Mouse (Mus musculus) activated CD4-positive, CD25-positive, alpha-beta regulatory T cell, adult 4 months (primary cell): ENCODE measurements at regions not wholly inside any gene's neighbourhood (a gene's known extent, or its start where the extent isn't known, plus 50 kb on each side); places are given as distances from the start of the nearest gene placed in this dataset.

Experiments
- ATAC-seq: one replicate; pipeline ENCODE4 v1.8.0; 2017

DNA sequence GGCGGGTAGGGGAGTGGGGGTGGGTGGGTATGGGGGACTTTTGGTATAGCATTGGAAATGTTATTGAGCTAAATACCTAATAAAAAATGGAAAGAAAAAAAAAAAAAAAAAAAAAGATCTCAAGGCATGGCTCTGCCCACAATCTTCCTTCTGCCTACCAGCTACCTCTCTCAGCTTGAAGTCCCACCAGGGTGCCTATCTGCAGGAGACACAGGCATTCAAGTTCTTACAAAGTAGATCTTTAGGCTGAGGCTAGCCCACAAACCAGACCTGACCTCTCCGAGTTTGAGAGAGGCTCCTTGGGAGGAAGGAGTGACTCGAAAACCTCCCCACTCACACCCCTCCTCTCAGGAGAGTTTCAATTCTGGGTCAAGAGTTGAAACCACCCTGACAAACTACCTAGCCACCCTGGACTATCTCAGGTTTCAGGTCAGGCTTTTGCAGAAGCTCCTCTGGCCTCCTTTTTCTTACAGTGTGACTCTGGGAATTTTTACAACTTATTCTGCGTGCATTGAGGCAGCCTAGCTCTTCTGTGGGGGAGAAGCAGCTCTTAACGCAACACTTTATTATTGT, 187.6 kb upstream of the Cxcr4 start:
- ATAC-seq, result no peak

DNA sequence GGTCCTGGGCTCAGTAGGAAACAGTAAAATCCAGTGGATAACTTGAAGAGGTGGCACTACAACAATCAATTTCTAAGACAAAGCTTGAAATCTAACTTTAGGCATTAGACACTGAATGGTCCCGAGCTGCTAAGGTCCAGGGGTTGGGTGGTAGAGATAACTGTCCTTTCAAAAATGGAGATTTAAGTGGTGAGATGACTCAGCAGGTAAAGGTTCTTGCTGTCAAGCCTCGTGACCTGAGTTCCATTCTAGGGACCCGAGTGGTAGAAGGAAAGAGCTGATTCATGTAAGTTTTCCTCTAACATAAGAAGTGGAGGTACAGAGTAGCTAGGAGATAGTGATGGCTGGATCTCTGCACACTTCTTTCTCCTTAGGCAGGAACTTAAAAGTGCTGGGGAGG, 180.3 kb upstream of the Cxcr4 start:
- no peak for ATAC-seq

DNA sequence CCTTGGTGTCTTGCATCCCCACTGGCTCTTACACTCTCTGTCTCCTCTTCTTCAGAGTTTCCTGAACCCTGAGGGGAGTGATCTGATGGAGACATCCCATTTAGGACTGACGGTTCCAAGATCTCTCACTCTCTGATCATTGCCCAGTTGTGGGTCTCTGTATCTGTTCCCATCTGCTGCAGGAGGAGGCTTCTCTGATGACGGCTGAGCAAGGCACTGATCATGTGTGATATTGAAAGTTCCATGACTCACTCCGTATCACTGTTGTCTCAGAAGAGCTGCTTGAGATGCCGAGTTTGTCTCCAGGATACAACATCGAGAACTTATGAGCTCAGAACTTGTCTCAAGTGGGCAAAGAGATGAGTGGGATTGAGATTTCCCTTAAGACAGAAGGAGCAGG, 178.7 kb upstream of the Cxcr4 start:
- no peak for ATAC-seq

DNA sequence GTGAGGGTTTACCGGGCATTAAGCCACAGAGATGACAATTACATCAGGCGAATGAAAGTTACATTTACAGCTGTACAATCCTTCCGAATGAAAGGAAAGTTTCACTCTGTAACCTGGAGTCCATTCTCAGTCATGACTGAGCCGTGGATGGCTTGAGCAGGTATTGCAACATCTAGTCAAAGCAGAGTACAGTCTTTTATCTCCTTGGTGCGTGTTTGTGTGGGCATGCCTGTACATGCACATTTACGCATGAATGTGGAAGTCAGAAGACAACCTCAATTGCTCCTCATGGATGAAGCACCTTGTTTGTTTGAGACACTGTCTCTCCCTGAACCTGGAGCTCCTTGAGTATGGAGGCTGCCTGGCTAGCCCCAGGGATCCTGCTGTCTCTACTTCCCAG, 175.9 kb upstream of the Cxcr4 start:
- no peak for ATAC-seq

DNA sequence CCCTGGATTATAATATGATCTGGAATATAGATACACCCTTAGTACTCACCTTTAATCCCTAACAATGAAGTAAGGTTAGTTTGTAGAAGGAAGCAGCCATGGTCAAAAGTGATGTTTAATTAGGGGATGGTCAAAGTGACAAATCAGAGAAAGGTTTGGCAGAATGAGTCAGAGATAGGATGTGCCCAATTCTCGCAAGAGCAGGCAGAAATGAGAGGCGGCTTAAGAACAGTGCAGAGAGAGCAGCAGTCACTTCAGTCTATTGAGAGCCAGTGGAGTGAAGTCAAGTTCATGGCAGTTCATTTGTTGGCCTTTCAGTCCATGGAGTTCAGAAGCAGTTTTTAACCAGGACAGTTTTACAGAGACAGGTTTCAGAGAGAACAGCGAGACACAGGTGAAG, 175.3 kb upstream of the Cxcr4 start:
- no peak for ATAC-seq

DNA sequence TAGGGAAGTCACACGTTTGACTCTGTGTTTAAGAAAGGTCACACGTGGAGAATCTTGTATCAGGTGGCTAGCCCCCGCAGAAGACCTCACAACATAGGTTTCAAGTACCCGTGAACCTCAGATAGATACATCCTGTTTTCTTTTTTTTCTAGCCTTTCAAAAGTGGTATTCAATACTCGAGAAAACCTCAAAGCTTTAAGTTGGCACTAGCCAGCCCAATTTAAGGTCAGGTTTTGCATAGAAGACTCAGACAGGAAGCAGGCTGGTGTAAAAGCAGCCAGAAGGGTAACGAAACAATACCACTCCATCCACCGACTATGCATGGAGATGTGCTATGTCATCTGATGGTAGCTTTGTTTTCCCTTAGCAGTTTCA, 174.8 kb upstream of the Cxcr4 start:
- peak; percentile 92 for ATAC-seq

DNA sequence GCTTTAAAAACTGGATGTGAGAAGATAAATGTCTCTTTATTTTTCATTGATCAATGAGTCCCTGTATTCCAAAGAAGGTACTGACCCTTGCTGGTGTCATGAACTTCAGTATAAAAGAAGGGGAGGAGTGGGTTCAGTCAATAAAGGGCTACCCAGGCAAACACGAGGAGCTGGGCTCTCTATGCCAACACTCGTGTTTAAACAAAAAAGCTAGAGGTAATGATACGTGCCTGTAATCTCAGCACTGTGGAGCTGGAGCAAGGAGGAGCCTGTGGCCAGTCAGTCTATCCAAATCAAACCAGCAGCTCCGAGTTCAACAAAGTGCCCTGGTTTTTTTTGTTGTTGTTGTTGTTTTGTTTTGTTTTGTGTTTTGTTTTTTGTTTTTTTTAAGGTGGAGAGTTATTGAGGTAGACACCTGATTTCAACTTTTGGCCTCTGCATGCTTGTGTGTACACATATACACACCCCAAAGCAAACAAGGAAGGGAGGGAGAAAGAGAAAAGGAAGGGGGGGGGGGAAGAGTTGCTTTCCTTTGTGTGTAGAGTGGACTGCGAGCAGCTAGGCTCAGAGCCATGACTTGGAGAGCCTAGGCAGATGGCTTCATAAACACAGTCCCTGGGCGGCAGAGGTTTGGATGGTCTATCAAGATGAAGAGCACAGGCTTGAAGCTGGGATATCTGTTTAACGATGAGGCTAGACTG, 174.2 kb upstream of the Cxcr4 start:
- no peak for ATAC-seq

DNA sequence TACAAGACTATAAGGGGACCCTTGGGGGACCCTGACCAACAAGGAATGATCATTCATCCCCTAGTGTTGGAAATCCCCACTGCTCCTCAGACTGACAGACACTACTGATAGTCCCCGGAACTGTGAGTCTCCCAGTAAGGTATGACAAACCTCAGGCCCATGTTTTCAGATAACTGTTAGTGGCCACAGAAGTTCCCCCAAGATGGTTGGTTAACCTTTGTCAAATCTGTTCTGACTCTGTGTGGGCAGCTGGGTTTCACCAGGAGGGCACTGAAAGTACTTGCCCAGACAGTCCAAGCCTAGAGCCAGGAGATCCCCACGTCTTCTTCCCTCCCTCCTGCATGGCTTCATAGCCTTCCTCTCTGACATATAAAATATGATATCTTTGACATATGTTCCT, 173.5 kb upstream of the Cxcr4 start:
- ATAC-seq, result no peak

DNA sequence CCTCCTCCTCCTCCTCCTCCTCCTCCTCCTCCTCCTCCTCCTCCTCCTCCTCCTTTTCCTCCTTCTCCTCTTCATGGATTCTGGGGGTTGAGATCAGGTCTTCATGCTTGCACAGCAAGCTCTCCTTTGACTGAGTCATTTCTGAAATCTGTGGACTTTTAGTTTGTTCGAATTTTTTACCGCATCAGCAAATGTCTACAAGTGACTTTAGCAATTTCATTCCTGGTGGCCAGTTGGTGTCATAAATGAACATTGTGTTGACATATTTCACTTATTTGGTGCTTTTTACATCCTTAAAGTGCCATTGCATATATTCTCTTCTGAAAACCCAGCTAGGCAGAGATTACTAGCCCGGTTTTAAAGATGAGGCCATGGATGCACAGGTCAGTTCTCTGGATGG, 173.0 kb upstream of the Cxcr4 start:
- ATAC-seq, result no peak

DNA sequence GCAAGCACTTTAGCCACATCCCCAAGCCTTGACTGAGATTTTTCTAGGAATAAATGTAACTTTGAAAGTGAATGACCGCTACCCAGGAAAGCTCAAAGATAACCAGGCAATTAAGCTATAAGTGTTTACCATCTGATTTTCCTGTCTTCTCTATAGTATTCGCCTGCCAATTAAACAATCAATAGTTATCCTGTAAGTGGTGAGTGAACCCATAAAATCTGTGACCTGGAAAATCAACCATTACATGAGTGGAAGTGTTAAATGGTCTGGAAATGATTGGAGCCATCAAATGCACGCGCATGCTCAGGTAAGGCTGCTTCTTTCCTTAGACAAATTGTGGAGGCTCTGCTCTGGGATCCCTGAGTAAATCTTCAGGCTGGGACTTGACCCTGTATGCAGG, 170.8 kb upstream of the Cxcr4 start:
- no peak for ATAC-seq

DNA sequence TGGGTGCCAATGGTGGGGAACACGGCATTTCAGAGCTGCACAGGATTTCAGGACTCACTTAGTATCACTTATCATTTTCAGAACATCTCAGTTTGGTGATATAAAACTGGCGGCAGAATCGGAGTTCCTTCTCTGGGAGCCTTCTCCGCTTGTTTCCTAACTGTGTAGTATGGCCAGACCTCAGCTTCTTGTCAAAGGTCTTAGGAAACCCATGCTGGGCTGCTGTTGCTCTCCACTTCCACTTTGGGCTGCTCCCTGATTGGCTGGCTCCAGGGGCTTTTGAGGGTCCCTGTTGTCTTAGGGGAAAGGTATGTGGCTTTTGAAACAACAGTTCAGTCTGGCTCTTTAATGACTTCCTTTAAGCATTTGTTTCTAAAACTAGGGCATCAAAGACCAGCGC, 170.0 kb upstream of the Cxcr4 start:
- ATAC-seq, result no peak

DNA sequence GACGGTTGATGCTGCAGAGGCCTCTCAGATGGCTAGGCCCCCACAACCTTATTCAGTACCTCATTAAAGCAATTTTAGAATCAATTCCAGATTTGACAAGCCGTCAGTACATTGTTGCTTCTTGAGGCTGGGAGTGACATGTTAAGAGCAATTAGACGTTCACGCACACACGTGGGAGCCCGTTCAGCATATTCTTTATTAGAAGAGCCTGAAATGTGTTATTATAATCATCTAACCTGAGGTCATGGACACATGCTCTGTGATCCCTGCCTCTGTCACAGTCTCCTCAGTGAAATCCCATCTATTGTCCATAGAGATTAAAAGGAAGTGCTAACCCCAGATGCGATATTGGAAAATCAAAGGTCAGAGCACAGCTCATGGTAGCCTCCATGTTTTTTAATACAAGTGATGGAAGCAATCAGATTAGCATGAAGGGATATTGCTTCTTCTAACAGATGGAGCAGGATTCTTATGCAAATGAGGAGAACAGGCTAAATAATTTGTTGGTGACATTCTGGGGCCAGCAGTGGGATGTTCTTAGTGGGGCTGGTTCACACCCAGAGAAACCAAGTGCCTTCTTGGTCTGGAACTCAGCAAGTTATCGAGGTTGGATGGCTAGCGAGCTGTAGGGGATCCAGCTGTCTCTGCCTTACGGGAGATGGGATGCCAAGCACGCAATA, 166.8 kb upstream of the Cxcr4 start:
- ATAC-seq, result no peak

DNA sequence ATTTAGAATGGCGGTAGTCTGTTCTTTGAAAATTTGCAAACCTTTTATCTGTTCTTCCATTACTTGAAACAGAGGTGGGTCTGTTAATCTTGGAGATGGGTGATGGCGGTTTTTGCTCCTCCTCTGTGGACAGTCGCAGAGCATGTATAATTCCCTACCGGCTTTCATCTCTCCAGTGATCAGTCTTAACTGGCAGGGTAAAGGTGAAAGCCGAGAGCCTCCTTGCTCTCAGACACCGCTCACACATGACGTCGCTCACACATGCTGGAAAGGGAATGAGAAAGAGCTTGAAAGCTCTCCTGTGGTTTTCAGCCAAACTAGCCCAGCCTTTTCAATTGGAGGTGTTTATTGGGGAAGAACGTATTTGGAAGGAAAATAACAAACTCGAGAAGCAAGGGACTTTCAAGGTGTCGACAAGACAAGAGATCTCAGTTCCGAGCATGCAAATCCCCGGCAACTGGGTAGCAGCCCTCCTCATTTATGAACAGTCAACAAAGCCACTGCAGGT, 166.3 kb upstream of the Cxcr4 start:
- ATAC-seq, result no peak

DNA sequence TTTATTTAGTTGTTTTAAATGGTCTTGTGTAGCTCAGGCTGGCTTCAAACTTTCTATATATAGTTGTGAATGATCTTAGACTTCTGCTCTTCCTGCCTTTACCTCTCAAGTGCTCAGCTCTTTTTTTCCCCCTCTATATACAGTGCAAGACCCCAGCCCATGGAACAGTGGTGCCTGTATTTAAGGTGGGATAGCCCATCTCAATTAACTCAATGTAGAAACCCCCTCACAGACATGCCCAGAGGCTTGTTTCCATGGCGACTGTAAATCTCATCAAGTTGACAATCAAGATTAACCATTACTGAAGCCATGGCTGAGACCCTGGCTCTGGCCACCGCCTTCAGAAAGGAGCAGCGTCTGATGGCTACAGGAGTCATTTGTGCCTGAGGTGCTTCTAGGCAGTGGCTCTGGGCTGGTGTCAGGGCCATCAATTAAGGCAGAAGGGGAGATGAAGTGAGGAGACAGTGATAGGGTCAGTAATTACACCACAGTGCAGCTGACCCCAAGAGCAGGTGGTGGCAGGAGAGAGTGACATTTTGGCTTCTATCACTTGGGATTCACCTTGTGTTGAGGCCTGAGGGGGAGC, 161.4 kb upstream of the Cxcr4 start:
- ATAC-seq, result no peak

DNA sequence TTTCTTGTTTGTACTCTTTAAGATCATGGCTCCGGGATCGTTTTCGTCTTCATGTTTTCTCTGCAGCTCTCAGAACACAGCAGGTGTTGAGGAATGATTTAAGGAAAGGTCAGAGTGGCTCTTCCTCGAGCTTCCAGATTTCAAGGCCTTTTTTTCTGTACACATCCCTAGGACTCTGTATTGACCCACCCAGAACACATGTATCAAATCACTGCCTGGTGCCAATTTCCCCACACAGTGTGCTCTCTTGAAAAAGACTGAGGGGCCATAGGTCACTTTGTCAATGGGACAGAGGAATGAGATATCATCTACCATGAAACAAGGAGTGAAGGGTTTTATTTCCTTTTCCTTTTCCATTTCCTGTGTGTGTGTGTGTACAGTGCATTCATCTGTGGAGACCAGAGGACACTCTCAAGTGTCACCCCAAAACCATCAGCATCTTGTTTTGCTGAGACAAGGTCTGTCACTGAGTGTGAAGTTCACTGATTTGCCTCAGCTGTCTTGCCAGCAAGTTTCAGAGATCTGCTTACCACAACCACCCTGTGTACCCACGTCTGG, 157.4 kb upstream of the Cxcr4 start:
- no peak for ATAC-seq

DNA sequence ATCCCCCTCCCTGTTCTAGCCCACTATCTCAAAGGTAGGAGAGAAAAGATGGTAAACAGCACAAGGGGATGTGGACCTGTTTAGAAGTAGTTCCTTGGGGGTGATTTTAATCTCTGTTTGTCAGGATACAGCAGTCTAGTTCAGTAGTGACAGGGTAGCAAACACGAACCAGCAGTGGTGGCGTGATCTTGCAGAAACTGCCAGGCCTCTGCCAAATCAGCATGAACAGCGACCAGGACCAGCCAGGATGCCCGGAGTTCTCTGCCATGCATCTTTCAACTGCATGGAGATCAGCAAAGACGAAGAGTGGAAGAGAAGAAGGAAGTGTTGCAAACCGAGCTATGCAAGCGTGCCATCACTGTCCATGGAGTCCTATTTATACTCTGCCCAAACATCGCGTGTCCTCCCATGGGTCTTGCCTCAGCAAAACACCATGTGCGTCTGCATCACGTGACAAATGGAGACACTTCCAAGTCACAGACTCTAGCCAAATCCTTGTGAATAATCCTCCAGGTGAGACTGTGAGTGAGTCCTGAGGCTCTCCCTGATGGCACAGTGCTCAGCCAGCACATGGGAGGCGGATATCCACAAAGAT, 155.2 kb upstream of the Cxcr4 start:
- ATAC-seq, result no peak

DNA sequence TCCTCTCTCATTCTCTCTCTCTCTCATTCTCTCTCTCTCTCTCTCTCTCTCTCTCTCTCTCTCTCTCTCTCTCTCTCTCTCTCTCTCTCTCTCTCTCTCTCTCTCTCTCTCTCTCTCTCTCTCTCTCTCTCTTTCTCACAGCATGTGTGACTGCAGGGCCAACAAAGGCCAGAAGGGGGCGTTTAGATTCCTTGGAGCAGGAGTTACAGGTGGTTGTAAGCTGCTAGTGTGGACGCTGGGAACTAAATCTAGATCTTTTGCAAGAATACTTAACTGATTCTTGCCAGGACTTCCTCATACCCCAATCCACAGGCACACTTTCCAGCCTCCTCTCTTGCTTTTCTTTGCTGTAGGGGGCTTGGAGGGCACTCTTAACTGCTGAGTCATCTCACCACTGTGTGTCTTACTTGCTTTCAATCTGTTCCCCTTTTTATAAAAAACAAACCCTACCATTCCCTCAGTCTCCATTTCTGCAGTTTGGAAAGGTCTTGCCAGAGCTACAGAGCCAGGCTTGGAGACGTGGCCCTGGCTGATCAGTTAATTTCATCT, 154.4 kb upstream of the Cxcr4 start:
- no peak for ATAC-seq

DNA sequence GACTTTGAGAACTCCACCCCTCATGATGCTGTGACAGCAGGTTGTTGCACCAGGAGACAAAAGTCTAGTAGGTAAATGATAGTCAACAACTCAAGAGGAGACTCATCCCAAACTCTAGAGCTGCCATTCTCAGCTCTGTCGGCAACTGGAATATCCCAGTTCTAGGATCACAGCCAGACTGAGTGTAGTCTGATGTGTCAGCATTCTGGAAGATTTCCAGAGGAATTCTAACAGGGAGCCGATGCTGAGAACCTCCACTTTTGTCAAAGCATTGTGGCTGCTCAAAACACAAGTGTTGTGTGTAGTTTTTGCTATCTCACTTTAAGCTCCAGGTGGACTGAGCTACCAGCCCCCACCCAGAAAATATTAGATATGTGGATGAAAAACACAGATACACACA, 148.5 kb upstream of the Cxcr4 start:
- ATAC-seq, result no peak

DNA sequence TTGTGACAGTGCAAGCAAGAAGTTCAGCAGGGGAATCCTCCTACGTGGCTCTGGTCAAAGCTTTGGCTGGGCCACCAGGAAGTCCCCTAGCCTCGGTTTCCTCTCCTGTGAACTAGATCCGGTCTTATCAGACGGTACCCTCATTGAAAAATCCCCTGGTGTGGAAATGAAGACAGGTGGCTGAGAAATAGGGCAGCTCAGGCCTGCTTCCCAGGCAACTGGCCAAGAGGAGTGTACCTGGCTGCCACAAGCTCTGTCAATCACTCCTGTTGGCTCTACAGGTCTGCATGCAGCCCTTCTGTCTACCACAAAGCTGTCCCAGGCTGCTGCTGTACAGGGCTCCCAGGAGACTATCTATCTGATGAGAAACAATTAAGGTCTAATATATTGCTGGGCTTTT, 146.1 kb upstream of the Cxcr4 start:
- peak; percentile 43 for ATAC-seq

DNA sequence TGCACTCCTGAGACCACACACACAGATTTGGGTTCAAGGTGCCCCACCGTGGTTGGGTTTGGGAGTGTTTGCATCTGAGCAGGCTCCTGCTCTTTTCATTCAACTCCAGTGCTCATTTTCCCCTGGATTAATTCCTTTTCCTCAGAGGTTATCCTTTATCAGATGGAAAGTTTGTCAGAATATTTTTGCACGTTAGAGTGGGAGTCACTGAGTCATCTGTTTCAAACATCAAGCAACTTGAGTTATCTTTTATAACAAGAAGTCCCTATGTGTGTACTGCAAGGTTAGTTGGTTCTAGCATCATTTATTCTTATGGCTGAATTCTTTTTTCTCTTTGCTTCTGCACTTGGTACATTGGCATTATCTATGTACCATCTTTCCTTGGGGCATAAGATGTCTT, 142.8 kb upstream of the Cxcr4 start:
- no peak for ATAC-seq

DNA sequence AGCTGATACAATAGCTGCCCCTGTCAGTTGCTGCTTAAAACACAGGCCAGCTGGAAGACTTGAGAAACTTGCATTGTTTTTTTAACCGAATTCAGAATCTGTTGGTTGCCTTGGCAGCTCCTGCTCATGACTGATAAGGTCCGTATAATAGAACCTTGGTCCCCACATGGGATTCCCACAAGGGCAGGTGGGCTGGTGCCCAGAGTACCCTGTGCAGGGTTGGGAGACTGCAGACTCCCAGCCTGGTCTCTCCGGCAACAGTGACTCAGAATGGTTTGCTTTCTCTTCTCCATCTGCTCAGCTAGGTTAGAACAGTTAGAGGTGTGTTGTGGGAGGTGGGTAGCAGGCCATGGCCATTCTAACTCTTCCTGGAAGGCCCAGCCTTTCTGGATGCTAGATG, 139.4 kb upstream of the Cxcr4 start:
- ATAC-seq, result no peak

DNA sequence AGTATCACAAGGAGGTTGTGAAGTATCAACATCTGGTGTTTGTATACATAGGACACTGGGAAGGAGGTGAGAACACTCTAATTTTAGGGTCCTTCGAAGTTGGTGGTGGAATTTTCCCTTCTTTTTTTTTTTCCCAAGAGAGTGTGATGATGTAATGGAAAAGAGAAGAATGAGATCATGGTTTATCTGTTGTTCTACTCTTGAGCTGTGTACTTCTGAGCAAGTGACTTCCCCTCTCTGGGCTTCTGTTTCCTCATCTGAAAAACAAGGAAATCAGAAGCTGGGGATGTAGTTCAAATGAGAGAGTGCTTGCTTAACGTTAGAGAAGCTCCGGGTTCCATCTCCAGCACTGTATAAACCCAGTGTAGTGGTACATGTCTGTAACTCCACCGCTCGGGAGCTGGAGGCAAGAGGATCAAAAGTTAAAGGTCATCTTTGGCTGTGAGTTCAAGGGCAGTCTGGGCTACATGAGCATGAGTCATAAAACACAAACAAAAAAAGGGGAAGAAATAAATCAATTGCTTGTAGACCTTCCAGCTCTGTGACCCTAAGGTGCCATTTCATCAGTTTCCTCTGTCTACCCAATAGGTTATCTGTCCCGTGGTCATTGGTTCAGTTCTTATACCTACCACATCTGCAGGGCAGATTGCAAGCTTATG, 132.5 kb upstream of the Cxcr4 start:
- no peak for ATAC-seq
